9 mouse cellular contexts compared by ENCODE assay signal in the genomic region with DNA sequence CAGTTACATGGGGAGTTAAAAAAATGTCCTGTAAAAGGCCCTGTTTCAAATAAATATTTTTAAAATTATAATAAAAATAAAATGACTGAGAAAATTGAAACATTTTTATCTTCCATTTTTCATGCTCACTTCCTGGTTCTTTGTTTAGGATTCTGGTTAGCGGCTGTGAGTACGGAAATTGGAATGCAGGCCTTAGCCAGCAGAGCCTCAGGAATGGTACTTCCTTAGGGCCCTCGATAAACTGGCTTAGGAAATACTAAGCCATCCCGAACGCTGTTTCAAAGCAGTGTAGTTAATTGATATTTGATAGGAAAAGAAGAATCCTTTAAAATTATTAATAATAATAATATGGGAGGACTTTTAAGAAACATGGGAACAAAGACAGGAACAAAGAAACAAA. TPM values are rescaled to one million over a fixed set of nuclear protein-coding genes. Genes with fewer than 3 reads are reported as not detected.
DNase-seq lines count a peak whose midpoint lies in the region; ATAC-seq lines count a peak whose summit lies in the region.
"Had no signal": no experiment of that assay in that cellular context is flagged by ENCODE, and none has a peak within 500 bp of the region (broad histone marks: within the 10 kb centered on the region; RNA-seq: fewer than 3 reads in every experiment).

No protein-coding gene starts in this region.

- no peaks in the 10 kb centered on the region for H3K36me3 ChIP-seq in lung, embryonic 16.5 days (ENCODE audit: control insufficient read depth, insufficient read depth, low read length)
- H3K36me3 ChIP-seq in forebrain, embryonic 10.5 days (replicated peaks), result no peaks in the 10 kb centered on the region
- H3K36me3 ChIP-seq in limb, embryonic 12.5 days, result no peaks in the 10 kb centered on the region
- H3K36me3 ChIP-seq in stomach, embryonic 15.5 days, result no peaks in the 10 kb centered on the region

- H3K9me3 ChIP-seq in lung, embryonic 16.5 days (ENCODE audit: control insufficient read depth, low read length), result no peaks in the 10 kb centered on the region
- no peaks in the 10 kb centered on the region for H3K9me3 ChIP-seq in forebrain, embryonic 10.5 days
- H3K9me3 ChIP-seq in limb, embryonic 12.5 days, result no peaks in the 10 kb centered on the region
- H3K9me3 ChIP-seq in stomach, embryonic 15.5 days, result no peaks in the 10 kb centered on the region

- peaks cover 4% of the 10 kb centered on the region; the same call in 1 of the 2 replicates for H3K4me1 ChIP-seq in lung, embryonic 16.5 days (replicated peaks; ENCODE audit: control insufficient read depth, insufficient read depth, low read length)
- peaks cover 26% of the 10 kb centered on the region for H3K4me1 ChIP-seq in forebrain, embryonic 10.5 days
- 0 out of 2 replicates have a peak, but pooled peaks cover 4% of the 10 kb centered on the region for H3K4me1 ChIP-seq in limb, embryonic 12.5 days (replicated peaks)
- no peaks in the 10 kb centered on the region for H3K4me1 ChIP-seq in stomach, embryonic 15.5 days

- ATAC-seq in lung, embryonic 16.5 days (ENCODE audit: low read depth), result 0 out of 2 replicates have a peak, but pooled peaks have one; percentile 46
- ATAC-seq in limb, embryonic 12.5 days (ENCODE audit: insufficient number of reproducible peaks, insufficient read depth, low FRiP score, low TSS enrichment, low read depth), result no peak
- ATAC-seq in stomach, embryonic 15.5 days (ENCODE audit: insufficient read depth, low FRiP score, low read depth), result no peak
- ATAC-seq: activated CD4-positive, CD25-positive, alpha-beta regulatory T cell, adult 4 months had no signal

- peak overlapping the region; percentile 77 for H3K9ac ChIP-seq in lung, embryonic 16.5 days (ENCODE audit: low read length)
- peak overlapping the region; percentile 74 for H3K9ac ChIP-seq in limb, embryonic 12.5 days (replicated peaks)
- no peak overlapping the region; the same call in 1 of the 2 replicates for H3K9ac ChIP-seq in stomach, embryonic 15.5 days

- H3K27ac ChIP-seq in lung, embryonic 16.5 days (ENCODE audit: low read length), result no peak overlapping the region; the same call in 1 of the 2 replicates
- peak overlapping the region; percentile 98 for H3K27ac ChIP-seq in forebrain, embryonic 10.5 days
- peak overlapping the region; percentile 93 for H3K27ac ChIP-seq in limb, embryonic 12.5 days
- peak overlapping the region; percentile 82 for H3K27ac ChIP-seq in stomach, embryonic 15.5 days

- no peaks in the 10 kb centered on the region for H3K27me3 ChIP-seq in lung, embryonic 16.5 days (ENCODE audit: control insufficient read depth, insufficient read depth, low read depth, low read length)
- 0 out of 2 replicates have a peak, but pooled peaks cover 6% of the 10 kb centered on the region for H3K27me3 ChIP-seq in forebrain, embryonic 10.5 days (ENCODE audit: poor library complexity, severe bottlenecking)
- no peaks in the 10 kb centered on the region for H3K27me3 ChIP-seq in limb, embryonic 12.5 days
- H3K27me3 ChIP-seq in stomach, embryonic 15.5 days (replicated peaks), result no peaks in the 10 kb centered on the region

- H3K4me2 ChIP-seq in lung, embryonic 16.5 days (ENCODE audit: low read depth, low read length), result peak overlapping the region; percentile 71
- H3K4me2 ChIP-seq in limb, embryonic 12.5 days, result peak overlapping the region; percentile 60
- peak overlapping the region; percentile 60 for H3K4me2 ChIP-seq in stomach, embryonic 15.5 days

- WGBS in lung, embryonic 16.5 days, result 5% methylated on average over 5 of the region's 5 CpGs
- 18% methylated on average over 5 of the region's 5 CpGs for WGBS in forebrain, embryonic 10.5 days
- whole genome bisulfite sequencing in limb, embryonic 12.5 days, result 20% methylated on average over 5 of the region's 5 CpGs
- 7% methylated on average over 5 of the region's 5 CpGs for WGBS in stomach, embryonic 15.5 days

- no peak for DNase-seq in lung, adult 18-20 months
- DNase-seq in forebrain, embryonic 10.5 days (ENCODE audit: extremely low spot score, low spot score), result no peak
- DNase-seq in ovary, postnatal 36 days (ENCODE audit: low spot score), result no peak
- DNase-seq in layer of hippocampus, adult 18-20 months (ENCODE audit: low spot score in 2 of 2), result no peak
- no peak for DNase-seq in lung, postnatal 36 days

- peak overlapping the region; percentile 53 for H3K4me3 ChIP-seq in lung, embryonic 16.5 days (ENCODE audit: low read length)
- peak overlapping the region; percentile 54 for H3K4me3 ChIP-seq in forebrain, embryonic 10.5 days
- peak overlapping the region; percentile 44 for H3K4me3 ChIP-seq in limb, embryonic 12.5 days (replicated peaks)
- peak overlapping the region; percentile 41; the same call in 1 of the 2 replicates for H3K4me3 ChIP-seq in stomach, embryonic 15.5 days (replicated peaks)

RNA-seq across cellular contexts. Expression of gene Nfe2l3, which starts 53.4 kb away (rescaled TPM):
- 1.7 TPM in 2 replicates for polyA plus RNA-seq in lung, embryonic 16.5 days (2015; fragmentation: Nextera tagmentation; extraction: Ambion mirVana)
- 0.48 and 0.89 TPM in 2 replicates for polyA plus RNA-seq in forebrain, embryonic 10.5 days (2016; fragmentation: Nextera tagmentation; extraction: Ambion mirVana)
- polyA plus RNA-seq in limb, embryonic 12.5 days (2016; fragmentation: Nextera tagmentation; extraction: Ambion mirVana), result 0.96 and 1.4 TPM in 2 replicates
- polyA plus RNA-seq in stomach, embryonic 15.5 days (2015; fragmentation: Nextera tagmentation; extraction: Ambion mirVana), result 6.8 and 9.4 TPM in 2 replicates
- total RNA-seq in layer of hippocampus, adult 18-20 months (2021), result 1 to 10 TPM; 3.2 to 3.7 TPM
